Mouse (Mus musculus) heart, adult 2 months (tissue): Measurements from ENCODE around the gene Retn.

Experiments
- CTCF ChIP-seq: fragments of 200-600 bp; IDR thresholded peaks from 2 replicates; pipeline ENCODE4 v1.8.1; 2022; ENCODE audit warnings: antibody characterized with exemption, mild to moderate bottlenecking, moderate library complexity
- POLR2A ChIP-seq: fragments of 200-500 bp; IDR thresholded peaks from 2 replicates; pipeline ENCODE4 v1.6.1; 2011; ENCODE audit warnings: mild to moderate bottlenecking, low read depth, low read length, control low read depth; ENCODE audit not compliant: insufficient read depth

DNA sequence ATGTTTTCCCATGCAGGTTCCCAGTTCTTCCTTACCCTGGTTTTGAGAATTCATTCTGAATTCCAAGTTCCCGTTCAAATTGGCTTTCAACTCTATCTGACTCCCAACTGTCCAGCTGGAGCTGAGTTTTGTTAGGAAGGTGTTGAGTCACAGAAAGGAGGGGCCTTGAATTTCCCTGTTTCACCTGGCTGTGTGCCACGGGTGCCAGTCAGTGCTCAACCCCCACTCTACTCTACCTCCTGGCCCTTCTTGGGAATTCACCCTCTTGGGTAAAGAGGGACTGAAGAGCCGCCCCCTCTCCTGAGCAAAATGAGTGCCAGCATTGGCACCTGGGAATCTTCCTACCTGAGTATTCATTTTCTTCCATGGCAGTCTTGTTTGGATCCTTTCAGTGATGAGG, 35.2 kb downstream of the Retn start:
- TF ChIP-seq CTCF (no peak), POLR2A (no peak)
